Mouse (Mus musculus) adrenal gland, postnatal 10 days (tissue): ENCODE measurements around the gene Peg3. TPM values are rescaled to one million over a fixed set of nuclear protein-coding genes. Genes with fewer than 3 reads are reported as not detected.
"Not testable (repeated sequence)": the region's sequence is repeated elsewhere in the genome, so short reads cannot be mapped to it uniquely, and the experiment has no call there.

Source experiments
- DNase-seq: peaks from one replicate; pipeline ENCODE4 v3.0.0; 2021; ENCODE audit warnings: mixed read lengths
- long read RNA-seq, 2 experiments: library from polyadenylated mRNA; stranded (forward); transcript quantifications; one replicate each; pipeline ENCODE4 v2.0.0; 2021
- total RNA-seq, 2 experiments: library from RNA; stranded (reverse); gene quantifications; 2 replicates each; pipeline ENCODE4 v1.2.3; 2021

Peg3 gene
- 100 to 1,000 TPM in 1 of 2 experiments, 10 to 100 TPM in 1; 97.3 to 102 TPM for total RNA-seq
- long read RNA-seq, experiment 1, partial matches to known transcripts: 0 of 8 reads
- long read RNA-seq, experiment 1, other reads (novel, unspliced or antisense): 8 of 8 reads
- long read RNA-seq, experiment 2, full-length matches to known transcripts: 1 of 8 reads
- long read RNA-seq, experiment 2, partial matches to known transcripts: 0 of 8 reads
- long read RNA-seq, experiment 2, other reads (novel, unspliced or antisense): 7 of 8 reads

DNA sequence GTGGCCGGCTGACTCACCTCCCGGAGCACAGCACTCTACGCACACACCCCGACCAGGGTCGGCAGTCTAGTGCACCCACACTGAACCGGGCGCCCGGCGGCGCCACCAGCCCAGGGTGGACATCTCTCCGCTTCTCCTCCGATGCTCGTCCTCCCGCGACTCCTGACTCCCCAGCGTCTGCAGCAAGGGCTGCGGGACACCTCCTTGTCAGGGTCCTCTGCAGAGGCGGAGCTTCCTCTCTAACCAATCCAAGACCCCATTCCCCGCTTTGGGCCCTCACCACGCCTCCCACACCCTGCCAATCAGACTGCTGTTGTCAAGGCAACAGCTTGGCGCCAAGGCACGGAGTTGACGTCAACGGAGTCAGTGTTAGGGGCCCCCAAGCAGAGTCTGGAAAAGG, at the start of gene Peg3, which contains the start of gene Usp29:
TSS of gene Peg3 (minus strand) at position 191 of the 400 bp plus-strand sequence.
TSS of gene Usp29 (plus strand) at position 338 of the 400 bp plus-strand sequence.
- DNase-seq: peak; percentile 87

DNA sequence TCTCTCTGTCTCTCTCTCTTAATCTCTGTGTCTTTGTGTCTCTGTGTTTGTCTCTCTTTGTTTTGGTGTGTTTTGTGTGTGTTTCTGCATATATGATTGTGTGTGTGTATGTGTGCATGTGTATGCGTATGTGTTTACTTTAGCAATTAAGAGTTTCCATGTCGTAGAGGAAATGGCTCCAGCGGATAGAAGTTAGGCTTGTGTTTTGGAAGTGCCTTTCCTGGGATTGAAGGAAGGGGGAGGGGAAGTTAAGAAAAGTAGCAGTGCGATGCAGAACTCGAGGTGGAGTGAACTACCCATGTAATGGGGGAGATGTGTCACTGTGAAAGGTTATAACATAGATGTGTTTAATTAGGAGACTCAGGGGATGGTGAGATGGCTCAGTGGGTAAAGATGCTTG, 48.9 kb upstream of the Peg3 start:
- no peak for DNase-seq

DNA sequence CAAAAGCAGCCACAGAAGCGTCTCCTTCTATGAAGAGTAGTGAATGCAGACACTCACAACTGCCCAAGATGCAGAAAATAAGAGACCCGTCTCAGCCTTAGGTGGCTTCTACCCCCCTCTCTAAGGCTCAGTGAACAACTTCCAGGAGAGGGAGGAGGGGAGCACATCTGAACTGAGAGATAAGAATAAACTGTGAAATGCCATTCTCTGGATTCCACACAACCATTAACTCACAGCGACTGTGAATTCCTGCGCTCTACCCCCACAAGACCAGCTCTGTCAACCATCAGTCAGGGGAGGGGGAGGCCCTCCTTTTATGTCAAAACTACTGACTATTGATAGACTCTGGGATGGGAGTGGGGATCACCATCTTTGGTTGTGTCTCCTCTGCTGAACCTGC, 47.5 kb upstream of the Peg3 start:
- no peak for DNase-seq

DNA sequence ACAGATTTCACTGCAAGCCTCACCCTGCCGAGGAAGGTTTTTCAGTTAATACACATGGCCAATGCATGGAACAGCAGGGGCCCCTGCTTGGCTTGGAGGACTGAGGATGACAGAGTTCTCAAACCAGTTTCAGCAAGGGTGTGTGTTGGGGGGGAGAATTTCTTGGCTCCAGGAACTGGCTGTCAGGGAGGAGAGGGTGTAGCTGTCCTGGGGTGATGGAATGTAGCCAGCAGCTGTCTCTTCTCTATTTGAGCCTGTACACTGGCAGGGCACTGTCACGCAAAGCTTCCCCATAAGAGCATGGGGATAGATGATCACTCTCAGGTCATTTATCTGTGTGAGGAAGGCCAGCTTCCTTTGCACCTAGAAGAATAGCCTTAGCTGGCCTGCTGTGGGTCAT, 46.9 kb upstream of the Peg3 start:
- DNase-seq: no peak

DNA sequence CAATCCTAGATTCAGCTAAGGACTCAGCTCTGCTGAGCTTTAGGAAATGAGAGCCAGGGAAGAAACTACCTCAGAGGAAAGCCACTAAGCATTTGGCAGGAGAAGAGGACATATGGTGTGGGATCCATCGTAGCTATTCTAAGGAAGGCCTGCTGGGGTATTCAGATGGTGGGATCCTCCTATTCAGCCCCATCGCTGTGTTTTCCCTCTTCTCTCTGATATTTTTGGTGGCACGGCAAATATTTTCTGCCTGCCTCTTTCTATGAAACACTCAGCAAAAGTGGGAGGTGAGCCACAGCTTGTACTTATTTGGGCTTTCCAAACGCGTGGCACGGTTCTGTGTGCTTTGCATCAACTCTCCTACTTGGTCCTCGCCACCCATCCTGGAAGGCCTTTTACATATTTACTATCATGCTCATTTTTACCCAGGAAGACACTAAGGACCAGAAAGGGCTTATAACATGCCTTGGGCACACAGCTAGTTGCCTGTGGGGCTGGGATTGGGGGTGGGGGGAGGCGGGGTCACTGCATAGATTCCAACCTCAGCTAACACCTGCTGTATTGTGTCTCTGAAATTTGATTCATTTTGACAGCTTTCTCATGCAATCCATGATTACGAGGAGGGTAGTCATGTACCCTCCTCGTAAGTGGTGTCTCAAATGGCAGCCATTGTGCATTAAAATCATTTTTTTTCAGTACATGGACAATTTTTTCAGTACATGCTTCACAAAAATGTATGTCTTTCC, 46.3 kb upstream of the Peg3 start:
- DNase-seq: no peak

DNA sequence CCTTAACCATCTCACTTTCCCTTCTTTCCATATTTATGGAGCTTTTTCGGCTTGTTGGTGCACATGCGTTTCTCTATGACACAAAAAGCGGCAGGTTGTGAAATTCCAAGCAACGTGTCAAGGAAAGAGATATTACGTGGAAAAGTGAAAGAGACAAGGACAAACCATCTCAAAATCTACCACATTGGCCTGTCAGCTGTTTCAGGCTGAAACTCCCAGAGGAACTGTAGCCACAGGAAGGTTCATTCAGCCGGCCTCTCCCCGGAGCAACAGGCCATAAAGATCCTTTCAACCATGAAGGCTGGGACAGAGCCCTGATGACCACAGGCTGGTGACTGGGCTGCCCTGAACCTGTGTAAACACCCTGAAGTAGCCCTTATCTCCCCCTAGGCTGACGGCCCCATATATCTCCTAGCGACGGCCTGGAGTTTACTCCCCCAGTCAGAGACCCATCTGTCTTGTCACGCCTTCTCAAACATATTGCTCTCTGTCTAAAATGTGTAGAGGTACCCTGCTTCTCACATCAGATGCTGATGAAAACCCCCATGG, 43.7 kb upstream of the Peg3 start:
- DNase-seq: not testable (repeated sequence)

DNA sequence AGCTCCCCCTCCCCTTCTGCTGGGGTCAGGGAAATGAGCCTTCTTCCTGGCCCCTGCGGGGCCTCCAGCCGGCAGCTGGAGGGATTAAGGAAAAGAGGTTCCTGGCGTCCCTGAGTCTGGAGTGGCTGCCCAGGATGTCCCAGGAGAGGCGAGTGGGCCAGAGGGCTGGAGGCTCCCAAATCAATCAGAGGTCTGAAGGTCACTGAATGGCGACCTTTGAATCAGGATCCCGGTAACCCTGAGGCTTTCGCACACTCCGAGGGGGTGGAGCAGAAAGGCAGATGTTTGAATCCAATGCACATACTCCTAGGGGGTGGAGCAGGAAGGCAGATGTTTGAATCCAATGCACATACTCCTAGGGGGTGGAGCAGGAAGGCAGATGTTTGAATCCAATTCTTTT, 40.1 kb upstream of the Peg3 start:
- peak; percentile 71 for DNase-seq

DNA sequence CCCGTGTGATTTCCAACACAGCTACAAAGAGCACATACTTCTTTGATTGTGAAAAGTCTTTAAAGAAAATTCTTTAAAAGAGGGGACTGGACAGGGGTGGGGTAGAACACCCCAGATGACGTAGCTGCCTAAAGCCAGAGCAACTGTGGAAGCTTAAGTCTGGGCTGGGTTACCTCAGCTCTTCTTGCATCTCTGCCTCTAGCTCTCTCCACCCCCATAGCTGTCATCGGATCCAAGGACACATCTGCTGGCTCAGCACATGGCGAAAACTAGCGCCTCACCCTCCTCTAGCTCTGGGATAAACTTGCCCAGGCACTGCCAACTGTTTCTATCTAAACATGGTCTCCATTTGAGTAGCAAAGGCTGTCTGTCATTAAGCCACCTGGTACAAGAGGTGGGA, 35.0 kb upstream of the Peg3 start:
- DNase-seq: peak; percentile 35

DNA sequence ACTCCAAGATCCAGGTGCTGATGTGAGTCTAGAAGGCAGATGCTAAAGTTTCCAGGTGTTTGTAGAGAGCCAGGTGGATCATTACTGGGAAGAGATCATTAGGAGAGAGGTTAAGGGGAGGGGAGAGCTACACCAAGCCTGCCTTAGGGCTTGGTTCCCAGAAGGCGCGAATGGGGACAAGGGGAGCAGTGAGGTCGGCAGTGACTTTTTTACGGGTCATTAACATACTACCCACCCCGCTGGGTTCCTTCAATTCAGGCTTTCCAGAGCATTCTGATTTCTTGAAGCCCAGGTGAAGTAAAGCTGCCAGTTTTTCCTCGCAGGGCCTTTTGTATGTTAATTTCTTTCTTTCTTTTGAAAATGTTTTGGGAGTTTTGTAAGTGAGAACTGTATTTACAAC, 29.9 kb upstream of the Peg3 start:
- DNase-seq: no peak

DNA sequence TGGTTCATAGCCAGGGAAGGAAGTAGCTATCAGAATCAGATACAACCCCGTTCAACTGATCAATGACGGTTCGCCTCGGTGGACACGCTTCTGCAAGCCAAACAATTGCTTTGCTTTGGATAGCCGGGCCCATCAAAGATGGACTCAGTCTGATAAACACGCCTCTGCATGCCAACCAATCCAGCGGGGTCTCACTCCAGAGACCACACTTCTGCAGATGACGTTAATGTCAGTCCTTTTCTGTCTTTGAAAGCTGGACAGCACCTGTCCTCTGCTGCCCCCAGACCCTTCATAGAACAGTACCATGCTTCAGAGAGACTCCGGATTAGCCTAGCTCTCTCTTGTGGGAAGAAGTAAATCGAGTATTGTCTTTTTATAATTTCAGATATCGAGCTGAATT, 29.5 kb upstream of the Peg3 start:
- no peak for DNase-seq

DNA sequence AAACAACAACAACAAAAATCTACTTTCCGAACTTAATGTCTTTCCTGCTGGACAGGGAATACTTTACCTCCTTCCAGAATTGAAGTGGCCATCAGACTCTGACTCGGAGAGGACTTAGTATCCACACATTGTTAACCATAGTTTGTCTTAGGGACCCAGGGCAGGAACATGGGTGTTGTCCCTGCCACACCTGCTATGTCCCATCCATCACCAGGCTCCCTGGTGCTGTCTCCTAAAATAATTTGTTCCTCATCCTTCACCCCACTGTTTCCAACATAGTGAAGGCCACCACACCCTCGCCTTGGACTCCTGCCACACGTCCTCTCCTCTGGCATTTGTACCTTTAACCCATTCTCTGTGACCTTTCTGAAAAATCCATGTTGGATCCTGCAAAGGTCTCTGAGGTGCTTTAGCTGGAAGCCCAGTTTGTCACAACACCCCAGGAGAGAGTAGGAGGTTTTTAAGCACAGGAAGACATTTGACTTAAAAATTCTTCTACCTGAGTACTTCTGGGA, 26.6 kb upstream of the Peg3 start:
- DNase-seq: peak; percentile 23

DNA sequence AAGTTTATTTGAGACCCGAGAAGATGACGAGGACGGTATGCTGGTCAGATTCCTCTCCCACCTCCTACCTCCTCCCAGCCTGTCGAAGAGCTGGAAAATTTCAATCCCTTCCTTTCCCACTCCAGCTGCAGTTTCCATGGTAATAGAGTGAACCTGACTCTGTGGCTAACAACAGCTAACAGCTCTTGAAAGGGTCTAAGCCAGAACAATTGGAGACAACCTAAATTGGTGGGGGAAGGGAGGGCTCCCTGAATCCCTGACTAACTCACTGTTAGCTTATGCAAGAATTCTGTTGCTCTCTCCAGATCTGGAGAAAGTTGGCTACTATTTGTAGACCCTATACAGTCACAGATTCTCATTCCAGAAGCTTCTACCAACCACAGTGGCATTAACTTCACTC, 23.2 kb upstream of the Peg3 start:
- DNase-seq: no peak

DNA sequence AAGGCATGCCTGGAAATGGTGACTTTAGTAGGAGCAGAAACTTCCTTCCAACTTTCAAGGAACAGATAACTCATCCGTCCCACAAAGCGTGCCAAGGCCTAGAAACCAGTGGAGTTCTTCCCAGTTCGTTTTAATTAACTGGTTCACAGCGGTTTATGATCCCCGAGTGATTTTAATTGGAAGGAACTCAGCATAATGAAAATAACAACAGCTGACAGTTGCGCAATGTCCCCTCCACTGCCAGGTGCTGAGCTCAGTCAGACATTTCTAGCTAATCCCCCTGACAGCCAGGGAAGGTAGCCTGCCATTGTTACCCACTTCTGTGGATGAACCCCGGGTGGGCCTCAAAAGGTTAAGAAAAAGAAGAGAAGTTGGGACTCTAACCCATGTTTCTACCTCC, 19.0 kb upstream of the Peg3 start:
- peak; percentile 61 for DNase-seq

DNA sequence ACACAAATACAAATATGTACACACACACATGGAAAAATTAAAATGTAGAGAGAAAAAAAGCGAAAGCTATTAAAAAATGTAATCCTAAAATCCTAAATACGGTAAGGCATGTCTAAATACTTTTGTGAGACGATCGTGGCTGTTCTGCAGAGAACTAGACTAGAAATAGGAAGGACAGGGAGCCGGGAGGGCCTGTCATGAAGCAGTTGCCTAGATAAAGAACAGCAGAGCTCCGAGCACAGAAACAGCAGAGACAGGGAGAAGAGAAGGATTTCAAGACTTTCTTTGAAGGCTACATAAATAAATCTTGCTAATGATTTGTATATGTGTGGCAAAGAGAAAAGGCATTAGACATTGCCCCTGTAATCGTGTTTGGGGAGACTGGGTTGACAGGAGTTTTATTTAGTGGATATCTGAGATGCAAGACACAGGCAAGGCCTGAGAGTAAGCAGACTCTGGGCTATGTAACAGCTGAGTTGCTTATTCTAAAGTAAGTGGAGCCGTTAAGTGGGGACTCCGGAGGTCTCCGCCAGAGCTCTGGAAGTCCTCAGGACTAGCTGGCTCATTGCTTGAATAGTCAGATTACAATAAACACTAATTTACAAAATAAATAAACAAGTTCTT, 14.2 kb upstream of the Peg3 start:
- DNase-seq: no peak

DNA sequence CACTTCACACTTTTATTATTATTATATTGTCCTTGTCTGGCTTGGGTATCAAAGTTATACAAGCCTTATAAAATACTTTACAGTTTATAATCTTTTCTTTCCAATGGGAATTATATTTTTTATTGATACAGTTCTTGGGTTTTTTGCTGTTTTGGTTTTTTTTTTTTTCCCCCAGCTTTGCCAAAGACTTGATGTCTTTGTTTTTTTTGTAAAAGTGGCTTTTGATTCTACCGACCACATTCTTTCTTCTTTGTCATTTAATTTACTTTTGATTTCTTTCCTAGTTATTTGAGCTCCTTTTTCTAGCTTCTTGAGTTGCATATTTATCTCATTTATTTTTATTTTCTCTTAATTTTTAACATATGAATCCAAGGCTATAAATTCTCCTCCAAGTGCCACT, 5.8 kb upstream of the Peg3 start:
- DNase-seq: no peak

DNA sequence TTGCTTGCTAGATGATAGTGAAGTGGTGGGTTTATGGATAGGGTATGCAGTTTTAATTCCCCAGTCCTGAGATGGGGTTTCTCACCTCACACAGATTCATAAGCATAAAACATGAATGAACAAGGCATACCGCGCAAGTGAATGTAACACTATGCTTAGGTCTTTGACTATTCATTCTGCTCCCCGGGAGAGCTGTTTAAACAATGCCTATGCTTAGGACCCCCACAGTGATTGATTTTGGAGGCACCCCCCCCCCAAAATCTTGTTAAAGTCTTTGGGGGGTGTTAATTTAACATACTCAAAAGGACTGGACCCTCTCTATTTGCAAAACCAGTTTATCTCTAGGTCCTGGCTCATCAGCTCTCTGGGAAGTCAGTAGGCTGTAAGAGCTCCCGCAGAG, 1.7 kb upstream of the Peg3 start:
- no peak for DNase-seq

DNA sequence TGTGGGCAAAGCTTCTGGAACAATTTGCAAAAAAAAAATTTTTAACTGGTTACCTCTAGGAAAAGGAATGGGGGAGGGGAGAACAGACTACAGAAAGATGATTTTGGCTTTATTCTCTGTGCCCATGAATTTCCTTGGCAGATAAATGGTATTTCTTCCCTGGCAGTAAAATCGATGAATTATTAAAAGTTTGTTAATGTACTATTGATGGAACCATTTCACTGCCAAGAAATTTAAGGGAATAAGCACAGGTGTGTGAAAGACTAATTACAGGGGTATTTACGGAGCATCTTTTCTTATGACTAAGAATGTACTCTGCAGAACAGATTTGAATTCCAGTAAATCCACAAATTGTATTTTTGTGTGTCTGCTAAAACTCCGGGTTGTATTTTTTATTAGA, 1.1 kb upstream of the Peg3 start:
- no peak for DNase-seq

DNA sequence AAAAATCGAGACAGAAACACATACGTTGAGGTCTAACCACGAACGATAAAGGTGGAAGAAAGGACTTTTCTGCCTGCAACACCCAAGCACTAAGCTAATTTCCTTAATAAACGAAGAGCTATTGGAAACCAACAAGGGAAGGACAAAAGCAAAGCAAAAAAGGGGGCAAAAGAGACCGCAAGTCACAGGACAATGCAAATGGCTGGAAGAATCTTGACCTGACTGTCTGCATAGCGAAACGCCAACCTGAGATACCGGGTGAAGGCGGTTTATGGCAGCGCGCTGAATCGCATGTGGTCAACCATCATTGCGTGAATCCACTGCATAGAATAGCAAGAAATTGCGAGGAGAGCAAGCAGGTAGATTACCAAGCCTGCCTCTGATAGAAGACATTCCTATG, 570 bp upstream of the Peg3 start:
- peak; percentile 6 for DNase-seq

DNA sequence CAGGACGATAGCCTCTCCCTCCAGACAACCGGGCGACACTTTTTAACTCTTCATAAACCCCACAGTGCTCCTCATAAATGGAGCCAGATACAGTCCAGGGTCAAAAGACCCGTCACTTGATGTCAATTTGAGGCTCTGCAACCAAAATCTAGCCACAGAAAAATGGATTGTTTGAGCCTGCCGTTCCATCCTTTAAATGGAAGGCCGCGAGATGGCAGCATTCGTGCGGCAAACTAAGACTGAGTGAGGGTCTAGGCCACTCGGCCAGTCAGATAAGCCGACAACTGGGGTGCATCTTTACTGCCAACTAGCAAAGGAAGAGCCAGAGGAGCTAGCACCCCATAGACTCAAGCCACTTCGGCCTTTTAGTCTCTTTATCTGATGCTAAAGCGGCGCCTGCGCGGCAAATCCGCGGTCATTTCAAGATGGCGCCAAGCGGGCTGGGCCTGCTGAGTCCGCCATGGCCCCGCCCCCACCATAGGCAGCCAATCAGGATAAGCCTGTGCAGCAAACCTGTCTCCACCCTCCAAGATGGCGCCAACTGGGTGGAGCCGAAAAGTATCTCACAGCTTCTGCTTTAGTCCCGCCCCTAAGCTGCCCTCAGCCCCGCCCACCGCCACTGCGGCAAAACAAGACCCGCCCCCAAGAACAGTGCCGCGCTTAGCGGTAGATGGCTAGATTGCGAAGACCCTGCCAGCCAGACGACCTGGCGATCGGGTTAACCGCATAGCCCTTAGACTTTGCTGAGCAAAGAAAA, 992 bp downstream of the Peg3 start:
- DNase-seq: peak; percentile 96

DNA sequence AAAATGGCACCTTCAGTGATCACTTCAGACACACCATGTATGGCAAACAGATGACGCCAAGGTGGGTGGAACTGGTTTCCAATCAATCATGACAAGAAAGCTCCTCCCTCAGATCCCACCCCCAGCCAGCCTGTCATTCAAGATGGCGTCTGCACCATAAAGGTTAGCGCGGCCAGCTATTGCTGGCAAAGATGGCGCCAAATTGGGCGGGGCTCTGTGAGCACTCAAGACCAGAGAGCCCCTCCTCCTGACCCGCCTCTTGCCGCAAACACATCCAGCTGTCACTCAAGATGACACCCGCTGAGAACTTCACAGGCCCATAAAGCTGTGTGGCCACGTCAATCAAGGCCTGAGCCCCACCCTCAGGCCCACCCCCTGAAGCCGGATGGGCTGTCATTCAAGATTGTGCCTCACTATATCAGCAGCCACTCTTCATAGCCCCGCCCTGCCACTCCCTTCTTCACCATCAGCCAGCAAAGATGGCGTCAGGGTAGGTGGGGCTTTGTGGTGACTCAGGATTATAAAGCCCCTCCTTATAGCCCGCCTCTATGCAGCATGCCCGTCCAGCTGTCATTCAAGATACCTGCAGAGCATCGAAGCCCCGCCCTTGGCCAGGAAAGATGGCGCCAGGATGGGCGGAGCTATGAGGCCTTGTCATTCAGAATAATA, 1.8 kb downstream of the Peg3 start:
- peak; percentile 89 for DNase-seq

DNA sequence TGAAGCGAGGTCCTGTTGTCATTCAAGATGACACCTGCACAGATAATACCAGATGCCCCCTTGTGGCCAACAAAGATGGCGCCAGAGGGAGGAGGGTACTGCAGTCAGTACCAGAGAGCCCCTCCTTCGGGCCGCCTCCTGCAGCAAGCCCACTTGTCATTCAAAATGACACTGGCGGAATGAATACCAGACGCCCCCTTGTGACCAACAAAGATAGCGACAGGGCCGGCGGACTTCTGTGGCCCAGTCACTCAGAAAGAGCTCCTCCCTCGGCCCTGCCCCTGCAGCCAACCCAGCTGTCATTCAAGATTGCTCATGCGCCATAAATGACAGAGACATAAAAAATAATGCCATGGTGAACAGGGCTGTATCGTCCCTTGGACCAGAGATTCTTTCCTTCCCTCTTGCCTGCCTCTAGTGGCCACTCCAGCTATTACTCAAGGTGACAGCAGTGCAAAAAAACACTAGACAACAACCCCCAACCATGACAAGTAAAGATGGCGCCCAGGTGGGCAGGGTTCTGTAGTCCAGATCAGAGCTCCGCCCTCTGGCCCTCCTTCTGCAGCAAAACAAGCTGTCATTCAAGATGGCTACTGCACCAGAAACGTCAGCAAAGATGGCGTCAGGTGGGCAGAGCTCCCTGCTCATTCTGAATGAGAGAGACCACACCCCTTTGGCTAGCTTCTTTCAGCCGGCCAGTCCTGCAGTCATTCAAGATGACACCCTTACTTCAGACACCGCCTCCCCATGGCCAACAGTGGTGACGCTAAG, 2.7 kb downstream of the Peg3 start:
- DNase-seq: peak; percentile 82
